Mouse (Mus musculus) left cerebral cortex, adult 8-10 months (tissue): ENCODE results near the gene Serpina12. TPM values are rescaled to one million over a fixed set of nuclear protein-coding genes. Genes with fewer than 3 reads are reported as not detected.

ENCODE experiments used
- DNase-seq, 2 experiments: peaks; one replicate each; pipeline ENCODE4 v3.0.0; 2022; ENCODE audit warnings: low spot score in 2 of 2
- total RNA-seq, 4 experiments: library from RNA; stranded (reverse); gene quantifications; 2 replicates each; pipeline ENCODE4 v1.2.4; 2022

Serpina12 gene
- total RNA-seq, 4 experiments from 2014 or later, result not detected

DNA sequence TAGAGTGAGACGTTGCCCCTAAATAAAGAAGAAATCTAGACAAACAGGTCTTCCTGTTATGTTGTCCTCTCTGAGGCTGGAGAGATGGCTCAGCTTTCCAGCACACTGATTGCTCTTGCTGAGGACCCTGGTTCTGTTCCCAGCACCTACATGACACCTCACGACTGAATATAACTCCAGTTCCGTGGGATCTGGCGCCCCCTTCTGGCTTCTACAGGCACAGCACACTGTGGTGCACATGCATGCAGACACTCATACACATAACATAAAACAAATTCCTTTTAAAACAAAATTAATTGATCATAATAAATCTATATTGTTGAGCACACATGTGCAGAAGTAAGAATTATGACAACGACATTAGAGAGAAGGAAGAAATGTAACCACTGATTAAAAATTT is 39.6 kb downstream of the Serpina12 start:
- DNase-seq, result no peak

DNA sequence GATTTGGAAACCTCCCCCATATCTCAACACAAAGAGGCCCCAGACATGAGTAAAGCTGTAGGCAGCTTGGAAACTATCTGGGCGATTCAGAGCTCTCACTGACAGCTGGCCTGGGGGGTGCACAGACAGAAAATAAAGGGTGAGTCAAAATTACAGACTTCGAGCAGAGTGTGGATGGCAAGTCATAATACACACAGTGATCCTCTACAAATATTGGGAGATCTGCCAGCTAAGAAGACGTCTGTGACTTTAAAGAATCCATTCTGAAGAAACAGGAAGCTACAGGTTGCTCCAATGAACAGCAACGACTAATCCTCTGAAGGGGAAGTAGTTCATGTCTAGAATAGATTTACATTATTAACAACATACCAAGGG is 41.0 kb downstream of the Serpina12 start:
- DNase-seq, result no peak

DNA sequence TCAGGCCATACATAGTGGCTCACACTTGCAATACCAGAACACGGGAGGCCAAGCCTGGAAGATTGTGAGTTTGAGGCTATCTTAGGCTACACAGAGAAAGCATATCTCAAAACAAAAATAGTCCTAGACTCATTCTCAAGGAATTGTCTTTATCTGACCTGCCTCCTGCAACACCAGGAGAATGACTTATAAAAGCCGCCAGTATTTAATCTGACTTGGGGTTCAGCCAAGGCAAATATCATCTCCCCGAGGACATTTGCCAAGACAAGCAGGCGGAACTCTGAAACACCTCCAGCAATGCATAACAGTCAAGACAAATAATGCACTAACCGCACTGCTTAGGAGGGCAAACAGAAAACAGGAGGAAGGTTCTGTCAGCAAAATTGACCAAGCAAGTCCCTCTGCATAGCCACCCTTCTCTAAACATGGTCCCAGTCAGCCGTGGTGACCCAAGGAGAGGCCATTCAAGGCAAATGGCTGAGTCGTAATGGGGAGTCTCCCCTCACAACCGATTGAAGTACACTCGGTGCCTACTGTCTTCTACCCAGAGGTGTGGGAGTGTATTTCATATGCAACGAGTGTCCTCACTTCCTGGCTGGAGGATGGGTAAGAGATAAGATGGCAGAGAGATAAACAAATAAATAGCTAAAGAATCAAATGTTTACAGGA is 41.5 kb downstream of the Serpina12 start:
- DNase-seq, result no peak

DNA sequence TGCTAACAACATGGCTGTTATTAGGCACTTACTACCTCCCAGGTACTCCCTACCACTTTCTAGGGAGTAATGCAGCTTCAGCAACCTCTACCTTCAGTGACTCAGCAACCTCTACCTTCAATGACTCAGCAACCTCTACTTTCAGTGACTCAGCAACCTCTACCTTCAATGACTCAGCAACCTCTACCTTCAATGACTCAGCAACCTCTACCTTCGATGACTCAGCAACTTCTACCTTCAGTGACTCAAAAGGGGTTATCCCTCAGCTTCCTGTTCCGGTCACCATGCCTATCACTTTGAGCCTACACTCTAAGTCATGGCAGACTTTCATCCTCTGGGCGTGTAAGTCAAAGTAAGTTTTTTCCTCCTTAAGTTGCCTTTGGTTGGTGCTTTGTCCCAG is 43.6 kb downstream of the Serpina12 start:
- DNase-seq, result no peak

DNA sequence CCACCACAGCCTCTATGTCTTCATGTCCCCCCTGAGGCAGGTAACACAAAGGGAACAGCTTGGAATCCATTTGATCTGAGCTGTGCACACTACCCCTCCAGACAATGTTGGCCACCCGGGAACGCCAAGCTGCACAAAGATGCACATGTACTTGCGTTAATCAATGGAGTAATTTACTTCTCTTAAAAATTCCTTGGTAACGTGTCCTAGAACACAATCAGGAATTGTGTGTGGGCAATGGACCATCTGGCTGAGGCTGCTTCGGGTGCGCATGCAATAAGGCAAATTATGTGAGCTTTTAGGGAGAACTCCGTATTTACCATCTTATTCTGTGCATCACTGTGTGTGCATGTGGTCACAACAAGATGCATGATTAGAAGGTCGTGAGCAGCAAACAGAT is 44.6 kb downstream of the Serpina12 start:
- peak in 1 of 2 experiments; percentile 39 for DNase-seq

DNA sequence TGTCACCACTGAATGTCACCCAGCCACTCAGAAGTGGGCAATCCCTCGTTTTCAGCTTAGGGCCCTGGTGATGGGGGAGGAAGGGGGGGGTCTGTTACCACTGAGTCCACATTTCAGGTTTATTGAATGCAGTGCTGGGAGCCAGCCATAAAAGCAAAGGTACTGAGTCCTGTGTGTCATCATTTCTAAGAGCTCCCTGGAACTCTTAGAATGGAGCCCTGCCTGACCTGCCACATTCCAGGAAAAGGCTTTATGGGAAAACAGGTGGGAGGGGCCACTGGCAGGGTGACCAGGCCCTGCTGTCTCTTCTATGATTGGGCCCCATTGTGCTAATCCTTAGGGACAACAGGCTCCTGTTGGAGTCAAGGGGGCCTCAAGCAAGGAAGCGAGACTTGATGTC is 47.7 kb downstream of the Serpina12 start:
- no peak for DNase-seq

DNA sequence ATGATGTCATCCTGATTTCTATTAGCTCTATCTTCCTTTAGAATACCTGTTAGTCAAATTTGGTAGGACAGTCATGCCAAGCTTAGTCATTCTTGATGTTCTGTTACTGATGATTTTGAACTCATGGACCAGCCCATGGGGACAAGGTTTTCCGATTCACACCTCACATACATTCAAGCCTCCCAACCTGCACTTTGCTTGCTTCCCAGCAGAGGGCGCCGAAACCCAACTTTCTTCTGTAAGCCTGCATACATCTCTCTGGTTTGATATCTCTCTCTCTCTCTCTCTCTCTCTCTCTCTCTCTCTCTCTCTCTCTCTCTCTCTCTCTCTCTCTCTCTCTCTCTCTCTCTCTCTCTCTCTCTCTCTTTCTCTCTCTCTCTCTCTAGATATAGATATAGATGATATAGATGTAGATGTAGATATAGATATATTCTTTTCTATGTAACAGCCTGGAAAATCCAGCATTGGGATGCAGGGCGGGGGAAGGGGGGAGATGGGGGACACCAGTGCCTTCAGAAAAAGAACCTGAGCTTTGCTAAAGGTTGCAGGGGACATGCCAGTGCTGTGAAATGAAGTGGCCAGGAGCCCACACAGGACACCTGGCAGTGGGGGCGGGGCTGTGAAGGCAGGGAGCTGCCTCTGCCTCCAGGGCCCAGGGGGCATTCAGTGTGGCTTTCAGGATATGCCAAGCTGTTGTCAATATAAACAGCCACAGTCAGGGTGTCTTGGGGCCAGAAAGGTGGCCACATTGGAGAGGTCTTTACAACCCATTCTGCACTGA is 48.8 kb downstream of the Serpina12 start:
- peak; percentile 63 to 87 for DNase-seq

DNA sequence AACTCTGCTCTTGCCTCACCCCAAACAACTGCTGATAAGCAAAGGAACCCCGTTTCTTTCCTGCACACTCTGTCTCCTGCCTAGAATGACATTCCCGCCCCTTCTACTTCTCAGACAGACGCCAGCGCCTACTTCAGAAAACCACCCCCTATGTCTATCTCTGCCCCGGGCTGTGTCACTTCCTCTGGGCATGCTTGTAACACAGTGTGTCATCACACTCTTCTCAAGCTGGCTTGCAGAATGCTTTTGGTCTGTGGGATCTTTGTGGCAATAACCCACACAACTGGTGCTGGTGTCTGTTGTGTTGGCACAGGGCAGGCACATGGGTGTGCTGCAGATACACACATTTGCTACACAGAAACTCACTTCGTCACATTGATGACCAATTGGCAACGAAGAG is 51.3 kb downstream of the Serpina12 start:
- DNase-seq, result peak in 1 of 2 experiments; percentile 50

DNA sequence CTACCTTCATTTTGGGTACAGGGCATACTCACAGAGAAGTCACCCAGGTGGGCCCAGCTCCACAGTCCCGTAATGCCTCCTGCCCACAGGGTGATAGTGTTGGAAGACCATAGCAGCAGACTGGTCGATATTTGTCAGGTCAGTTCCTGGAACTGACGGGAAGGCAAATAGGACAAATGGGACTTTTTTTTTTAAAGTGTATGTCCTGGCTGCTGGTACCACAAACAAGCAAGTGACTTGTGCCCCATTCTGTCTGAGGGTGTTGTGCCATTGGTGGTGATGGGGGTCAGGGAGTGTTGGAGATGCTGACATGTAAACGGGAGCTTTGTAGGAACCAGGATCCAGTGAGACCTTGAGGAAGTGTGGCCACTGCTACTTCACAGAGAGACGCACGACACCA is 54.4 kb downstream of the Serpina12 start, which contains the start of gene Serpina11:
Gene Serpina11 (minus strand): TSS at position 101 of the 400 bp plus-strand sequence.
- DNase-seq, result no peak

DNA sequence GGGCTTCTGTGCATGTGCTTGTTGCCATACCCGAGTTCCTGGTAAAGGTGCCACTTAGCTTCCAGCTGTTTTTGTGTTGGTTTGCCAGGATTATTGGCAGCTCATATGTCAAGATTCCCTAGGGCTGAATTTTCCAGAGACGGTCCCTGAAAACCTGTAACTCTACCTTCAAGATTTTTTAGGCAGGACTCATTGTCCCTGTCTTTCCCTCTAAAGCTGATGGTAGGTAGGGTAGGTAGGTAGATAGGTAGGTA is 54.8 kb downstream of the Serpina12 start:
- no peak for DNase-seq

DNA sequence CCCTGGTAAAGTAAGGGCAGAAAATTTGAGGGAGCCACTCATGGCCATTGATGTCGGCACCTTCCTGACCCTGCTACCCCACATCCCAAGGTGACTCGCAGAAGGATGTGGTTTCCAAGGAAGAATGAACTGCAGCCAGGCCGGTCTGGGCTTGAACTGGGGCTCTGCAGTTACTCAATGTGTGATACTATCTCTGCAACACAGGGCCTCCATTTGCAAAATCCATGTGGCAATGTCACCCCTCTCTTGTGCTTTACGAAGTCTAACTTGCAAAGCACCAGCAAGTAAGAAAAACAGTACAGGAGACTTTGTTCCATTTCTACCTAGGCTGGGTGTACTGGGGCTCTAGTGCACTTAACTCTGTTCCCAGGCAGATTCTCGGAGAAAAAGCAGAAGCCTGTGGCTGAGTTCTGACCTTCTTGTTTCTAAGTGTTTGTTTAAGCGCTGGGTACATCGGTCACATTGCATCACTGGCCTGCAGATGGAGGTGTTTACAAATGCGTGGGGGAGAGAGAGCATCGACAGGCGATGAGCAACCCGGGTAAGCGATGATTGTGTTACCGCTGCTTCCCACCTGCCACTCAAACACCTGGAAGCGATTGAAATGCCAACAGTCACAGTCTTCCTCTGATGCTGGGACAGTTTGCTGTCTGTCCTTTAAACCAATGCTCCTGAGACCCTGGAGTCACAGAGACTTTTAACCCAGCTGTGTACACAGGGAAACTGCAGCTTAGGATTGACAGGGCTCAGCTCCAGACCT is 55.3 kb downstream of the Serpina12 start:
- no peak for DNase-seq

DNA sequence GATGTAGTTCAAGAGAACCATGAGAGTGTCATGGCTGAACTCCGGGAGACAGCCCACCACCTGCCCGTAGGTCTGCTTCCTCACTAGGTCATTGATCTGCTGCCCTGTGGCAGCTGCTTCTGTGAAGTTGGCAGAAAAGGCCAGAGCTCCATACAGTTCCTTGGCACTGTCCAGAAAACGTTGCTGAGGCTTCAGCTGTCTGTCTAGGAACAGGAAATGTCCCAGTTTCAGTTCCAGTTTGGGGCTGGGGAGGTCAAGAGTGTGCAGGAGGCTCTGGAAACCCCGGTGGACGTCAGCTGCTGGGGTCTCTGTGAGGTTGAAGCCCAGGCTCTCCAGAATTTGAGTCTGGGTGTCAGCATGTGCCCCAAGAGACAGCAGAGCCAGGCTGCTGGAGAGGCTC is 58.4 kb downstream of the Serpina12 start:
- DNase-seq, result no peak

DNA sequence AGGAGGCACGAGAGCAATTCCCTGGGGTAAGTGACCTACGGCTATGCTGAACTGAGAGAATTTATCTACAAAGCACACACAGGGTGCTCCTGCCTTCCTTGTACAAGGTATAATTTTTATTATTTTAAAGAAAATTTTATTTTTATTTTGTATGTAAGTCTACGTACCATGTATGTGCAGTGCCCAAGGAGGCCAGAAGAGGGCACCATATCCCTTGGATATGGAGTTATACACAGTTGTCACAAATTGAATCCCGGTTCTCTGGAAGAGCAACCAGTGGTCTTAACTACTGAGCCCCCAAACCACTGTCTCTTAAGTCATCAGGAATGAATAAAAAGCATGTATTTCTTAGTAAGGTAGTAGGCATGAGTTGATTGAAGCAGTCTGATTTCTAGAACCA is 59.3 kb downstream of the Serpina12 start:
- peak in 1 of 2 experiments; percentile 51 for DNase-seq

DNA sequence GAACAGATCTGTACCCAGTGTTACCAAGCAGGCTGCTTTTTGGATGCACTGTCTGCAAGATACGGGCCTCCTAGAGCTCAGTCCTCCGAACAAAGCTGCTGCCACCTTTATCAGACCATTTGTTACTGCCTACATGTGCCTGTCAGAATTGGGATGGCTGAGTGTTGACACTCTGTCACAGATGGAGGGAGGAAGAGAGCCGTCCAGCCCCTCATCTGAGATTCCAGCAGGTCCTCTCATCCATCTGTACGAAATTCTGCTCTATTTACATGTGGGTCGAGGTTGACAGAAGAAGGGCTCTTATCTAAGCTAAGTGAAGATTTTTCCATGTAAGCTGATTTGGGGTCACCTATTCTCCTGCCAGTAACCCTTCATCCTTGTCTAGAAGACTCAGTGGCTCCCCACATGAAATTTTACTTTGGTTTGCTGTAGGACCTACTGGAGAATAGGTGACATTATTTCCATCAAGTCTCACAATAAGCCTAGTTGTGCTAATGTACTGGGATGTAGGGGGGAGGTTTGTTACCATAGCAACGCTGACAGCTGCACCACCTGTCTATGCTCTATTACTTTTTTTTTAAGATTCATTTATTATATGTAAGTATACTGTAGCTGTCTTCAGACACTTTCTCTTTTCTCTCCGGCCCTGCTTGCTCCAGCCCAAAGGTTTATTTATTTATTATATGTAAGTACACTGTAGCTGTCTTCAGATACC is 62.4 kb downstream of the Serpina12 start:
- DNase-seq, result no peak

Other genes with a start within 250 kb of the Serpina12 start
- not detected for gene Serpina1b, start 214.1 kb downstream of the Serpina12 start, total RNA-seq
- gene Serpina1a, start 180.9 kb downstream of the Serpina12 start, total RNA-seq, result under 1 TPM in 1 of 4 experiments, not detected in 3; 0.46 TPM
- gene Serpina1c, start 139.6 kb downstream of the Serpina12 start, total RNA-seq, result not detected
- gene Serpina1e, start 85.5 kb downstream of the Serpina12 start, total RNA-seq, result not detected
- under 1 TPM in 1 of 4 experiments, not detected in 3; 0.26 TPM for gene Serpina11, start 54.5 kb downstream of the Serpina12 start, total RNA-seq
- gene Serpina9, start 30.7 kb downstream of the Serpina12 start, total RNA-seq, result 10 to 100 TPM; 14.6 to 17.7 (median 15.5) TPM
- gene Serpina5, start 56.7 kb upstream of the Serpina12 start, total RNA-seq, result not detected
- not detected for gene Serpina3a, start 68.3 kb upstream of the Serpina12 start, total RNA-seq
- gene Serpina3b, start 83.6 kb upstream of the Serpina12 start, total RNA-seq, result not detected
- gene Serpina3c, start 109.4 kb upstream of the Serpina12 start, total RNA-seq, result not detected
- gene Serpina3f, start 170.1 kb upstream of the Serpina12 start, total RNA-seq, result not detected
- gene Serpina3g, start 191.8 kb upstream of the Serpina12 start, total RNA-seq, result under 1 TPM in 3 of 4 experiments, not detected in 1; 0.43 to 0.72 (median 0.63) TPM
- gene Serpina3i, start 218.7 kb upstream of the Serpina12 start, total RNA-seq, result under 1 TPM in 2 of 4 experiments, not detected in 2; 0.35 to 0.53 TPM